Mouse (Mus musculus): ENCODE measurements around the gene Nedd9. TPM values are rescaled to one million over a fixed set of nuclear protein-coding genes. Genes with fewer than 3 reads are reported as not detected.
A peak's percentile ranks its signal among the peaks of the same experiment; 100 is the strongest.

Gene Nedd9
- polyA plus RNA-seq, 1 experiment from 2014 or later, result 25.4 TPM

GRCm38 (mm10) chr13:41418198-41418869 lies 68.8 kb downstream of the Nedd9 start:
- H3K9me3 ChIP-seq, result no peaks in the 10 kb centered on the region
- H3K4me2 ChIP-seq (replicated peaks), result no peak overlapping the region
- H3K4me3 ChIP-seq, result no peak overlapping the region
- peaks cover 4% of the 10 kb centered on the region; the same call in 1 of the 2 replicates for H3K4me1 ChIP-seq
- no peak overlapping the region for H3K27ac ChIP-seq (replicated peaks)
- ATAC-seq (replicated peaks), result no peak
- H3K27me3 ChIP-seq, result no peaks in the 10 kb centered on the region
- 89% methylated on average over 13 of the region's 13 CpGs for WGBS
- H3K36me3 ChIP-seq, result no peaks in the 10 kb centered on the region
- H3K9ac ChIP-seq (replicated peaks), result no peak overlapping the region

GRCm38 (mm10) chr13:41416065-41417016 lies 70.8 kb downstream of the Nedd9 start:
- 49% methylated on average over 11 of the region's 11 CpGs for WGBS
- Histone ChIP-seq H3K27ac (replicated peaks) (0 out of 2 replicates have a peak overlapping the region, but pooled peaks have one; percentile 15), H3K9me3 (no peaks in the 10 kb centered on the region), H3K4me1 (peaks cover 4% of the 10 kb centered on the region; the same call in 1 of the 2 replicates), H3K4me2 (replicated peaks) (no peak overlapping the region), H3K36me3 (no peaks in the 10 kb centered on the region), H3K4me3 (no peak overlapping the region), H3K27me3 (no peaks in the 10 kb centered on the region), H3K9ac (replicated peaks) (no peak overlapping the region)
- ATAC-seq (replicated peaks), result peak; percentile 90

GRCm38 (mm10) chr13:41410191-41411074 lies 76.7 kb downstream of the Nedd9 start:
- H3K9me3 ChIP-seq, result no peaks in the 10 kb centered on the region
- no peaks in the 10 kb centered on the region for H3K36me3 ChIP-seq
- H3K4me3 ChIP-seq, result no peak overlapping the region
- H3K9ac ChIP-seq (replicated peaks), result no peak overlapping the region
- H3K27me3 ChIP-seq, result no peaks in the 10 kb centered on the region
- H3K27ac ChIP-seq (replicated peaks), result no peak overlapping the region
- H3K4me2 ChIP-seq (replicated peaks), result no peak overlapping the region
- ATAC-seq (replicated peaks), result no peak
- no peaks in the 10 kb centered on the region for H3K4me1 ChIP-seq
- 87% methylated on average over 13 of the region's 13 CpGs for WGBS

- Histone ChIP-seq H3K4me3 (no peak overlapping the region), H3K27ac (replicated peaks) (no peak overlapping the region), H3K36me3 (no peaks in the 10 kb centered on the region), H3K4me2 (replicated peaks) (no peak overlapping the region), H3K4me1 (no peaks in the 10 kb centered on the region), H3K9ac (replicated peaks) (no peak overlapping the region), H3K27me3 (no peaks in the 10 kb centered on the region), H3K9me3 (no peaks in the 10 kb centered on the region)
- no peak for ATAC-seq (replicated peaks)
- WGBS, result 92% methylated on average over 3 of the region's 3 CpGs
Measured at GRCm38 (mm10) chr13:41409291-41409690, 77.9 kb downstream of the Nedd9 start.

GRCm38 (mm10) chr13:41408374-41408952 lies 78.7 kb downstream of the Nedd9 start:
- no peaks in the 10 kb centered on the region for H3K36me3 ChIP-seq

GRCm38 (mm10) chr13:41405009-41405408 lies 82.2 kb downstream of the Nedd9 start:
- ATAC-seq (replicated peaks), result no peak
- Histone ChIP-seq H3K4me3 (no peak overlapping the region), H3K36me3 (no peaks in the 10 kb centered on the region), H3K9me3 (no peaks in the 10 kb centered on the region), H3K27me3 (no peaks in the 10 kb centered on the region), H3K27ac (replicated peaks) (no peak overlapping the region), H3K4me1 (no peaks in the 10 kb centered on the region), H3K9ac (replicated peaks) (no peak overlapping the region), H3K4me2 (replicated peaks) (no peak overlapping the region)
- whole genome bisulfite sequencing, result 94% methylated on average over 5 of the region's 5 CpGs

More at GRCm38 (mm10) chr13:41408374-41408952, 78.7 kb downstream of the Nedd9 start:
- Histone ChIP-seq H3K4me3 (no peak overlapping the region), H3K9me3 (no peaks in the 10 kb centered on the region), H3K9ac (replicated peaks) (no peak overlapping the region), H3K27me3 (no peaks in the 10 kb centered on the region), H3K27ac (replicated peaks) (no peak overlapping the region), H3K4me1 (no peaks in the 10 kb centered on the region), H3K4me2 (replicated peaks) (no peak overlapping the region)
- ATAC-seq (replicated peaks), result no peak
- WGBS, result 84% methylated on average over 10 of the region's 10 CpGs

- WGBS, result 92% methylated on average over 6 of the region's 6 CpGs
- Histone ChIP-seq H3K4me1 (no peaks in the 10 kb centered on the region), H3K27ac (replicated peaks) (no peak overlapping the region), H3K9me3 (no peaks in the 10 kb centered on the region), H3K4me3 (no peak overlapping the region), H3K4me2 (replicated peaks) (no peak overlapping the region), H3K9ac (replicated peaks) (no peak overlapping the region), H3K36me3 (no peaks in the 10 kb centered on the region), H3K27me3 (no peaks in the 10 kb centered on the region)
- no peak for ATAC-seq (replicated peaks)
Measured at GRCm38 (mm10) chr13:41403838-41404237, 83.3 kb downstream of the Nedd9 start.

- no peaks in the 10 kb centered on the region for H3K4me1 ChIP-seq
- no peak for ATAC-seq (replicated peaks)
- no peaks in the 10 kb centered on the region for H3K9me3 ChIP-seq
- H3K4me2 ChIP-seq (replicated peaks), result no peak overlapping the region
- H3K36me3 ChIP-seq, result no peaks in the 10 kb centered on the region
- no peak overlapping the region for H3K4me3 ChIP-seq
- no peak overlapping the region for H3K27ac ChIP-seq (replicated peaks)
- H3K27me3 ChIP-seq, result no peaks in the 10 kb centered on the region
- no peak overlapping the region for H3K9ac ChIP-seq (replicated peaks)
- 58% methylated on average over 6 of the region's 6 CpGs for WGBS
Measured at GRCm38 (mm10) chr13:41402441-41403003, 84.6 kb downstream of the Nedd9 start.

GRCm38 (mm10) chr13:41401775-41402174 lies 85.4 kb downstream of the Nedd9 start:
- 62% methylated on average over 6 of the region's 6 CpGs for WGBS
- Histone ChIP-seq H3K4me3 (no peak overlapping the region), H3K9ac (replicated peaks) (no peak overlapping the region), H3K9me3 (no peaks in the 10 kb centered on the region), H3K4me2 (replicated peaks) (no peak overlapping the region), H3K27ac (replicated peaks) (no peak overlapping the region), H3K36me3 (no peaks in the 10 kb centered on the region), H3K4me1 (no peaks in the 10 kb centered on the region), H3K27me3 (no peaks in the 10 kb centered on the region)
- ATAC-seq (replicated peaks), result no peak

GRCm38 (mm10) chr13:41400289-41400688 lies 86.9 kb downstream of the Nedd9 start:
- Histone ChIP-seq H3K4me2 (replicated peaks) (no peak overlapping the region), H3K9ac (replicated peaks) (no peak overlapping the region), H3K27ac (replicated peaks) (no peak overlapping the region), H3K4me3 (no peak overlapping the region), H3K9me3 (no peaks in the 10 kb centered on the region), H3K4me1 (no peaks in the 10 kb centered on the region), H3K36me3 (no peaks in the 10 kb centered on the region), H3K27me3 (no peaks in the 10 kb centered on the region)
- WGBS, result 75% methylated on average over 3 of the region's 3 CpGs
- ATAC-seq (replicated peaks), result no peak

GRCm38 (mm10) chr13:41392191-41392590 lies 95.0 kb downstream of the Nedd9 start:
- H3K9me3 ChIP-seq, result no peaks in the 10 kb centered on the region
- no peak overlapping the region for H3K27ac ChIP-seq (replicated peaks)
- no peak overlapping the region for H3K4me3 ChIP-seq
- H3K4me2 ChIP-seq (replicated peaks), result no peak overlapping the region
- ATAC-seq (replicated peaks), result no peak
- WGBS, result 77% methylated on average over 2 of the region's 2 CpGs
- no peaks in the 10 kb centered on the region for H3K27me3 ChIP-seq
- no peaks in the 10 kb centered on the region for H3K4me1 ChIP-seq
- H3K9ac ChIP-seq (replicated peaks), result no peak overlapping the region
- no peaks in the 10 kb centered on the region for H3K36me3 ChIP-seq

All from forebrain, embryonic 15.5 days (tissue).